Mouse (Mus musculus) midbrain, postnatal 0 days (tissue): Measurements from ENCODE around the gene Trpc6. TPM values are rescaled to one million over a fixed set of nuclear protein-coding genes. Genes with fewer than 3 reads are reported as not detected.

Experiments used
- ATAC-seq: fragments of 200-750 bp; cut with Nextera tagmentation; 2 replicates; pipeline ENCODE4 v1.8.0; 2017; ENCODE audit warnings: moderate number of reproducible peaks, mild to moderate bottlenecking, moderate TSS enrichment, moderate library complexity; ENCODE audit not compliant: low FRiP score
- DNase-seq: peaks from one replicate; pipeline ENCODE4 v3.0.0-alpha.2; 2015; ENCODE audit warnings: low spot score
- H3K27ac ChIP-seq: fragments of 300-500 bp; sonication (generic); 2 replicates; pipeline ENCODE4 v1.5.1; 2014; ENCODE audit warnings: low read depth, mild to moderate bottlenecking, low read length, mixed read lengths
- H3K27me3 ChIP-seq: fragments of 300-500 bp; sonication (generic); 2 replicates; pipeline ENCODE4 v1.6.1; 2014; ENCODE audit warnings: low read length, control low read depth, mixed read lengths; ENCODE audit not compliant: insufficient read depth
- H3K36me3 ChIP-seq: fragments of 300-500 bp; sonication (generic); 2 replicates; pipeline ENCODE4 v1.6.1; 2014; ENCODE audit warnings: low read length, control low read depth, mixed read lengths; ENCODE audit not compliant: insufficient read depth
- H3K4me1 ChIP-seq: fragments of 300-500 bp; sonication (generic); 2 replicates; pipeline ENCODE4 v1.6.1; 2014; ENCODE audit warnings: mild to moderate bottlenecking, control low read depth, antibody characterized with exemption, low read length, mixed read lengths; ENCODE audit not compliant: insufficient read depth
- H3K4me2 ChIP-seq: fragments of 300-500 bp; sonication (generic); 2 replicates; pipeline ENCODE4 v1.6.1; 2014; ENCODE audit warnings: low read depth, mild to moderate bottlenecking, low read length, mixed read lengths; ENCODE audit not compliant: poor library complexity, severe bottlenecking
- H3K4me3 ChIP-seq: fragments of 300-500 bp; sonication (generic); 2 replicates; pipeline ENCODE4 v1.5.1; 2014; ENCODE audit warnings: low read depth, mild to moderate bottlenecking, low read length, moderate library complexity
- H3K9ac ChIP-seq: fragments of 300-500 bp; sonication (generic); replicated peaks from 2 replicates; pipeline ENCODE4 v1.6.1; 2014; ENCODE audit warnings: mild to moderate bottlenecking, low read length, moderate library complexity, mixed read lengths; ENCODE audit not compliant: poor library complexity, severe bottlenecking
- H3K9me3 ChIP-seq: fragments of 300-500 bp; sonication (generic); 2 replicates; pipeline ENCODE4 v1.6.1; 2016; ENCODE audit warnings: low read length, control low read depth
- CTCF ChIP-seq: IDR thresholded peaks from 2 replicates; pipeline ENCODE4 v1.5.1; 2016; ENCODE audit warnings: antibody characterized with exemption, mild to moderate bottlenecking
- WGBS: fragments of 180-500 bp; shearing (Covaris S2); extraction: QIAGEN DNeasy Blood & Tissue Kit; methylation state at CpG from one replicate; pipeline ENCODE4 v1.1.7; 2014; 5-methylcytosine and 5-hydroxymethylcytosine counted together
- polyA plus RNA-seq: library from polyadenylated mRNA; unstranded; fragments of >200 nt; fragmentation: Nextera tagmentation; extraction: Ambion mirVana; gene quantifications from 2 replicates; pipeline ENCODE4 v1.2.1, GENCODE M21; 2015
- total RNA-seq: library from RNA; depleted of rRNA; stranded (reverse); fragments of >200 nt; gene quantifications from 2 replicates; pipeline ENCODE4 v1.2.3, GENCODE M21; 2014

The Trpc6 gene
- total and polyA plus RNA-seq, 2 experiments from 2014 or later: 0.38 to 0.62 TPM

DNA sequence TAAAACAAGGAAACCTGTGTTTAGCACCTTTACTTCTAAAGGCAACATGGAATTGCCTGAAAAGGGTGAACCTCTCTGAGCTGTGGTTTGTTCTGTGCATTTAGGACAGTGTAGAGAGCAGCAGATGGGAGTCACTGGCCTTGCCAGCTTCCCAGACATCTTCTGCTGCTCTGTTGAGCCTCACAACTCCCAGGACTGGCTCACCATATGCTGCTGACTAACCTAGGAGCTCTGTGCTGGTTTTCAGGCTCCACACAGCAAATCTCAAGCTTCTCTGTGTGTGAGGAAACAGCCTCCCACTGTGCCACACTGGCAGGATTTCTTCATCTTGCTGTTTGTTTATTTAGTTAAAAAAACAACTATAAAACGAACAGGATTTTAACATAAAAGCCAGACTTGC, 53.1 kb downstream of the Trpc6 start:
- H3K4me3 ChIP-seq: no peak overlapping the region
- no peaks in the 10 kb centered on the region for H3K27me3 ChIP-seq
- H3K4me1 ChIP-seq: no peaks in the 10 kb centered on the region
- H3K36me3 ChIP-seq: no peaks in the 10 kb centered on the region
- TF ChIP-seq CTCF: no peak
- H3K27ac ChIP-seq: no peak overlapping the region
- H3K4me2 ChIP-seq: no peak overlapping the region
- H3K9me3 ChIP-seq: no peaks in the 10 kb centered on the region
- ATAC-seq (no peak), DNase-seq (peak; percentile 55)
- 46% methylated on average over 1 of the region's 1 CpGs for WGBS
- H3K9ac ChIP-seq: no peak overlapping the region

DNA sequence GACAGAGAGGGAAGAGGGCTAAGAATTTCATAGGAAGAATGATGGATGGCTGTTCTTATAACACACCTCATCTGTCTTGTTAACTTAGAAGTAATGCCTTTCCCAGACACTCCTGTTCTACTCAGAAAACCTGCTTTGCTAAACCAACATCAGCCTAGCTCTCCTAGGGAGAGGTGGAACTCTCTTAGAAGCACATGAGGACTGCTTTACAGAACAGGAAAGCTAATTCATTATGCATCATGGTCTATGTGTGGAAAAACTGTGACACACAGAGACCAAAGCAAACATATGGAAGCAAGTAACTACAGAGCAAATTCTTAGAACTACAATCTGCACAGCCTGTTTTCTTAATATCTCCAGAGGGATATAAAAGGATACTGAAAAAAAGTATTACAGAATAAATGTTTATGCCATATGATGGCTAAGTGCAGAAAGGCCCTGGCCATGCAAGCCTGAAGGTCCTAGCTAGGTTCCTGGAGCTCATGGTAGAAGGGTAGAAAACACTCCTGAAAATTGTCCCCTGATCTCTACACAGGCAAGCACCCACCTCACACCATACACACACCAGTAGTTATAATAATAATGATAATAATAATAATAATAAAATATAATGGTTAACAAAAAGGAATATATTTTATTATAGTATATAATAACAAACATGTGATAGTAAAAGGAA, 63.0 kb downstream of the Trpc6 start:
- no peaks in the 10 kb centered on the region for H3K36me3 ChIP-seq
- H3K4me2 ChIP-seq: no peak overlapping the region
- ATAC-seq (no peak), DNase-seq (no peak)
- no peaks in the 10 kb centered on the region for H3K4me1 ChIP-seq
- H3K9ac ChIP-seq: no peak overlapping the region
- H3K27me3 ChIP-seq: no peaks in the 10 kb centered on the region
- no peak overlapping the region for H3K27ac ChIP-seq
- H3K9me3 ChIP-seq: no peaks in the 10 kb centered on the region
- TF ChIP-seq CTCF: no peak
- H3K4me3 ChIP-seq: no peak overlapping the region

DNA sequence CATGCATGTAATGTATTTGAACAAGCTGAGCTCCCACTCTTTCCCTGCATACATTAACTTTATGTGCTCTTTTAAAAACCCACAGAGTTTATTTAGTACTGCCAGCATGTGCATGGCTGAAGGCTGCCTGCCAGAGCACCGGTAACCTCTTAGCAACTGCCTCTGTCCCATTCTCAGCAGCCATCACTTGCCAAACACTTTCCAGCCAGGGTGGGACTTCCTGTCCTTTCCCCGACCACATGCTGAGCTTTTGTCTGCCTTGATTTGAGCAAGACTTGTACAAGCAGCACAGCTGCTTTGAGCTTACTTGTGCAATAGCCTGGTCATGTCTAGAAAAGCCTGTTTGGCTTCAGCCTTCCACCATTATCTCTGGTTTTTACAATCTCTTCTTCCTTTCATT, 90.4 kb downstream of the Trpc6 start:
- TF ChIP-seq CTCF: no peak

DNA sequence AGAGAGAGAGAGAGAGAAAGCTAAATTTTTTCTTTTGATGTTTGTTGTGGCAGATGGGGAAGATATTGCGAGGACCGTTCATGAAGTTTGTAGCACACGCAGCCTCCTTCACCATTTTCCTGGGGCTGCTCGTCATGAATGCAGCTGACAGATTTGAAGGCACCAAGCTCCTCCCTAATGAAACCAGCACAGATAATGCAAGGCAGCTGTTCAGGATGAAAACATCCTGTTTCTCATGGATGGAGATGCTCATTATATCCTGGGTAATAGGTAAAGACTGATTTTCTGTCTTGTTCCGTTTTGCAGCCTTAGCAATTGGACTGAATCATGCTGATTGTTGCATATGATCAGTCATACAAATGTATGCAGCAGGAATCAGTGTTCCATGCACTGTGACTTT, 99.5 kb downstream of the Trpc6 start:
- DNase-seq (no peak), ATAC-seq (peak; percentile 34; the same call in 1 of the 2 replicates)
- no peak for TF ChIP-seq CTCF
- no peak overlapping the region for H3K4me2 ChIP-seq
- no peaks in the 10 kb centered on the region for H3K36me3 ChIP-seq
- no peaks in the 10 kb centered on the region for H3K27me3 ChIP-seq
- no peak overlapping the region for H3K9ac ChIP-seq
- WGBS: 75% methylated on average over 5 of the region's 5 CpGs
- no peaks in the 10 kb centered on the region for H3K4me1 ChIP-seq
- H3K4me3 ChIP-seq: no peak overlapping the region
- no peak overlapping the region for H3K27ac ChIP-seq
- no peaks in the 10 kb centered on the region for H3K9me3 ChIP-seq

More for the DNA sequence above, 90.4 kb downstream of the Trpc6 start:
- no peak overlapping the region for H3K4me2 ChIP-seq
- H3K27ac ChIP-seq: no peak overlapping the region
- WGBS: 27% methylated on average over 2 of the region's 2 CpGs
- no peaks in the 10 kb centered on the region for H3K4me1 ChIP-seq
- peak; percentile 69 for DNase-seq
- ATAC-seq: no peak
- no peak overlapping the region for H3K4me3 ChIP-seq
- no peaks in the 10 kb centered on the region for H3K27me3 ChIP-seq
- no peaks in the 10 kb centered on the region for H3K36me3 ChIP-seq
- H3K9me3 ChIP-seq: no peaks in the 10 kb centered on the region
- H3K9ac ChIP-seq: no peak overlapping the region

DNA sequence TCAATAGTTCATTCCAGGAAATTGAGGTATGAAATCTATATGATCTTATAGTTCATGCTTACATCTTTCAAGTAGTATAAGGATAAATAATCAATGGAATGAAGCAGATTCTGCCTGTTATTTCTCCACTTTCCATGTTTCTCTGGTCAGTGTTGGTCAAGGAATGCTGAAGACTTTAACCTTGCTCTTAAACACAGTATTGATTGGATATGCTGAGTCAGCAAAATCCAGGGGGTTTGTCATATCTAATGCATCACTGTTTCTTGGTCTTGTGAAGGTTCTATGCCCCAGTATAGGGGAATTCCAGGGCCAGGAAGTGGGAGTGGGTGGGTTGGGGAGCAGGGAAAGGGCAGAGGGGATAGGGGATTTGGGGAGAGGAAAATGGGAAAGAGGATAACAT, 111.4 kb downstream of the Trpc6 start:
- Histone ChIP-seq H3K27ac (no peak overlapping the region), H3K9ac (no peak overlapping the region), H3K4me2 (no peak overlapping the region), H3K4me1 (no peaks in the 10 kb centered on the region), H3K27me3 (no peaks in the 10 kb centered on the region), H3K9me3 (no peaks in the 10 kb centered on the region), H3K4me3 (no peak overlapping the region), H3K36me3 (no peaks in the 10 kb centered on the region)
- no peak for ATAC-seq
- no peak for TF ChIP-seq CTCF
- DNase-seq: no peak

DNA sequence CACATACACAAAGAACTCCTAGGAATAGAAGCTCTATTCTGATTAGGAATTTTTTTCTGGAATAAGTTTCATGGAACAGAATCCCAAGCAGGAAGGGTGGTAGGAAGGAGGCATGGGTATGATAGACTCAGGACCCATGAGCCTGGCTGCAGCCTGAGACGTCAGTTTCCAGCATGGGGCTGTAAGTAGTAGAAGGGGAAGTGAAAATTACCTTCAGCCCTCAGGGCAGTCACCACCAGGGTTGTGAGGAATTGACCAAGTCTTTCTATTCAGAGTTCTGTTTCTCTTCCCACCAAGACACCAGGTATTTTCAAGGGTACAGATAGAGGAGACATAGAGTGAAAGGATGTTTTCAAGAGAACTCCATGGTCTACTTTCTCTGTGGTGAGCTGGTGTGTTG, 129.0 kb downstream of the Trpc6 start:
- Histone ChIP-seq H3K4me3 (no peak overlapping the region), H3K27me3 (no peaks in the 10 kb centered on the region), H3K4me1 (no peaks in the 10 kb centered on the region), H3K27ac (no peak overlapping the region), H3K36me3 (no peaks in the 10 kb centered on the region), H3K9ac (no peak overlapping the region), H3K4me2 (no peak overlapping the region), H3K9me3 (no peaks in the 10 kb centered on the region)
- no peak for TF ChIP-seq CTCF
- ATAC-seq (no peak), DNase-seq (no peak)
- WGBS: 68% methylated on average over 1 of the region's 1 CpGs
